Mouse (Mus musculus) lung, postnatal 14 days (tissue): ENCODE data around the gene Ampd3.

Experiments
- DNase-seq: peaks from one replicate; pipeline ENCODE4 v3.0.0; 2021

The Ampd3 gene

DNA sequence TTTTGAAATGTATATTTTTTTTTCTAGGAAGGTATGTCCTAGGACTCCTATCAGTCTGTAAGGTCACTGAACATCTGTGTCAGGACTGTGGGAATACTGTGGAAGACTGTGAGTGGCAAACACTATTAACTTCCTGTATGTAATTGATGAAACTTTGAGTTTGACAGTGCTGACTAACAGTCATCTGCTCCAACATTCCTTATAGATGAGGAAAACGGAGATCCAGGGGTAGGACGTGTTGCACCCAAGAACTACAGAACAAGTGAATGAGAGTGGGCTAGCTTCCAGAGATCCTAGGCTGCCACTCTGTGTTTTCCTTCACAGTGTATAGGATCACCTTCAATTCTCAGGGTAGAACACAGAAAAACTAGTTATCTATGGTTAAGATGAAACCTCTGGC, 79.3 kb downstream of the Ampd3 start:
- no peak for DNase-seq

DNA sequence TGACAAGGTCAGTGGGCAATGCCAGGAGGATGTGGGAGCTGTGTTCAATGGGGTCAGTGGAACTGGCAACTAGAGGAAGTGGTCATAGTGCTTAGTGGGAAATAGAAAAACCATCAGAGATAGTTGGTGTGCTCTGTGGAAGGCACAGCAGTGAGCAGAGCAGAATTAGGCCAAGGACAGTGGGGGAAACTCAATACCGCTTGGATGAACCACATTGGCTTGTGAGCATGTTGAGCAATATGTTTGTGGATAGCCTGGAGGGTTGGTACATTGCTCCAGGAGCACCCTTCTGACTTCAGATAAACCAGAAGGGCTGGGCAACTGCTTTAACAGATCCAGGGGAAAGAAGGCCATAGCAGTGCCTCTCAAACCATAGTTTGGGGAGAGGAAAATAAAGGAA, 80.4 kb downstream of the Ampd3 start:
- DNase-seq, result no peak

DNA sequence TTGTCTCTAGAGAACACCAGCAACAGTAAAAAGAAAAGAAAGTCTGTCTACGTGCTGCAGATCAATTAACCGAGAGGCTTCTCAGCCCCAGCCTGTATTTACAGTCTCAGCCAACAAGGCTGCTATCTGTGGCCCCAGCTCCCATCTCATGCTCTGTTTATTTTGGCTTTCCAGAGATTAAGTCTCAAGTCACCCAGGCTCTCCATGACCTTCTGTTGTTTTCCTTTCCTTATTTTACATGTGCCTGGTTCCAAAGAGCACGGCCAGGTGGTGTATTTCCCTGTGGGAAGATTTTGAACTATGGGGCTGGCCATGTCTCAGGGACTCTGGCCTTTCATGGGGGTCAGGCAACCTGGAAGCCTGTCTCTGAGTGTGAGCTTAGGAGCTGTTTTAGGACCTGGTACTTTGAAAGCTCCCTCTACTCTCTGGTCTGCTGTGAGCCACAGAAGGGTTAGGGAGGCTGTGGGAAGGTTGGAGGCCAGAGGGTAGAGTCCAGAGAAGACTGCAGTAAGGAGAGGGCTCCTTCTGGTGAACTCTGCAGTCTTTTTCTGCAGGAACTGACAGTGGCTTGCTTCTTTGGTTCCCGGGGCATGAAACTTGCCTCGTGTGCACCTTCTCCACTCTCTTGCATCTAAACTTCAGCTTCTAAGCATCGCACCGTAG, 83.7 kb downstream of the Ampd3 start:
- no peak for DNase-seq

DNA sequence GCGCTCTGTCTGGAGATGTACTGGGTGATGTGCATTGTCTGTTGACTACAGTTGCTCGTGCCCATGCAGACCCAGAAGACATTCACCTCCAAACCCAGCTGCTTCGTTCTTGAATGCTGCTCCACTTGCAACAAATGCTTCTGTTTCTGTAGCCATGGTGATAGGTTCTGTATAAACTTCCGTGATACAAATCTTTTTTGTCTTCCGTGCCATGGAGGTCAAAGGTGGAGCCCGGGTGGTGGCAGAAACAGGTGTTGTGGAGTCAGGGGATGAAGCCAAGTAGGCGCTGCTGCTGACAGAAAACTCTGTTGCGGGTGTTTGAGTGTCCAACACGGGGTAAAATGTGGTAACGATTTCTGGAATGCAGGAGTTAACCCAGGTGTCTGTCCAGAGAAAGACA, 85.6 kb downstream of the Ampd3 start:
- peak; percentile 37 for DNase-seq

DNA sequence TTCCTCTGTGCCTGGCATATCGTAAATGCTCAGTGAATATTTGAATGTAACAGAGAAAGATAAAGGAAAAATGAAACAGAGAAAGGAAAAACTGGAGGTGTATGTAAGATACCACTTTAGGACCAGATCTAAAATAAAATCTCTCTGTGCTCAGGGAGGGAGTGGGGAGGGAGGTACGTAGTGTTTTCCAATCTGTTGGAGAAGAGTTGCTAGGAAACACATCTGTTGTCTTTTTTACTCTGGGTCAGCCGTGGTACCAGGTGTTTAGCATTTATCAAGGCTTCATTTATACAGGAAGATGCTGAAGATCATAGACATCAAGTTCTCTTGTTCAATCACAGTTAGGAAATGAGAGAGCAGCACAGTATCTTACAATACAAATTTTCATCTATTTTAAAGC, 86.5 kb downstream of the Ampd3 start:
- no peak for DNase-seq

DNA sequence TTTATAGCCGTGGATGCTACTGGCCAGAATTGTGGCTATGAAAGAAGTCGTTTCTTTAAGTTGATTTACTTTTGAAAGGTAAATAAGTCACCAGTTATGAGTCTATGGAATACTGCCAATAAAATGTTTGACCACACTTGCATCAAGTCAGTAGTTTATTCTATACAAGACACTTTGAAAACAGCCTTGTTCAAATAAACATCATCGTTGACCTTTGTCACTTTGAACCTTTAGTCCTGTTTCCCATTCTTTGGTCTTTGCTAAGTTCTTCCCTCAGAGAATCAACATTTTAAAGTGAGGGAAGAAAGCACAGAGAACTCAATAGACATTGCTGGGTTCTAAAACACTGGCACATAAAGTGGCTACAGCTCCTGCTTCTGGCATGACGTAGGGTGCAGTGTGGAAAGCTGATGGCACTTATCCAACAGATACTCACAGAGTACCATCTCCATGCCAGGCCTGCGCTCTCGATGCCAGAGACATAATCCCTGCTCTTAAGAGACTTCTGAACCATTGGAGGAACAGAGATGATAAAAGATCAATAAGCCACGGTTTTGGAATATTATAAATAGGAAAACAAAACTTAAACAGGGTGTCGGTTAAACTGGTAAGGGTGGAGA, 87.0 kb downstream of the Ampd3 start:
- no peak for DNase-seq

DNA sequence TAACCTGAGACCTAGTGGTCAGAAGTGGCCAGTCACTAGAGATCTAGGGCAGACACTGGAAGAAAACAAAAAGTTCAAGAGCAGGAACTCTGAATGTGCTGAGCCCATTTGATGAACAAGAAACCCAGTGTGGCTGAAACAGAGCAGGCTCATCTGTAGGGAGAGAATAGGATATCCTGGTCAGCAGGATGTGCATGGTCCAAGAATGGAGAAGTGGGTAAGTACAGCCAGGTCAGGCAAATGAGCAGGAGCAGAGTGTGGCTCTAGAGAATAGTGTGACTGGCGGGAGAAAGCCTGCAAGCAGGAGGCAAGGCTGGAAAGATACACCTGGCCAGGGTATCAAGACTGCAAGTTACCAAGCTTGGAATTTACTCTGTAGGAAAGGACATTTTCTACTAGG, 87.6 kb downstream of the Ampd3 start:
- no peak for DNase-seq

DNA sequence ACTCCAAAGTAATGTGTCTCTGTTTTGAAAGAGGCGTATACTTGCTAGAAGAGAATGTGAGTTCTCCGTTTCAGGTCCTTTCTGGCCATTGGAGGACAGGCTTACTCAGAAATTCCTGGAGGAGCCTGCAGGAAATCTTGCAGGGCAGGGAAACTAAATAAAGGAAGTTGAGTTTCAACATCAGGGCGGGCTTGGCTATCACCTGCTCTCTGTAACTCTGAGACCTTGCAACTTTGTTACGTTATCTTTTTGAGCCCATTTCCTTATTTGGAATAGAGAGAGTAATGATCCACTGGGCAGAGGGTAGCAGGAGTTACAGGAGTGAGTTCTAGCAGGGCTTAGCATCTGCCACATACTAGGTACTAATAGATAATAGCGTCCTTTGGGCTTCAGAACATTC, 92.1 kb downstream of the Ampd3 start:
- peak; percentile 54 for DNase-seq
